Mouse (Mus musculus) kidney, postnatal 0 days (tissue): Measurements from ENCODE around the gene Bhmt. TPM values are rescaled to one million over a fixed set of nuclear protein-coding genes. Genes with fewer than 3 reads are reported as not detected.
"Not testable (repeated sequence)": the region's sequence is repeated elsewhere in the genome, so short reads cannot be mapped to it uniquely, and the experiment has no call there.

ENCODE experiments used
- ATAC-seq: fragments of 200-750 bp; cut with Nextera tagmentation; replicated peaks from 2 replicates; pipeline ENCODE4 v1.8.0; 2017; ENCODE audit warnings: low read depth, moderate number of reproducible peaks, moderate TSS enrichment, moderate library complexity; ENCODE audit not compliant: low FRiP score
- DNase-seq: peaks from one replicate; pipeline ENCODE4 v3.0.0-alpha.2; 2016; ENCODE audit warnings: low spot score
- H3K27ac ChIP-seq: fragments of 300-500 bp; sonication (generic); 2 replicates; pipeline ENCODE4 v1.5.1; 2014; ENCODE audit warnings: mild to moderate bottlenecking
- H3K27me3 ChIP-seq: fragments of 300-500 bp; sonication (generic); 2 replicates; pipeline ENCODE4 v1.6.1; 2014; ENCODE audit warnings: low read length, mixed read lengths; ENCODE audit not compliant: insufficient read depth
- H3K36me3 ChIP-seq: fragments of 300-500 bp; sonication (generic); 2 replicates; pipeline ENCODE4 v1.6.1; 2014; ENCODE audit warnings: low read length, mixed read lengths; ENCODE audit not compliant: insufficient read depth
- H3K4me1 ChIP-seq: fragments of 300-500 bp; sonication (generic); replicated peaks from 2 replicates; pipeline ENCODE4 v1.6.1; 2014; ENCODE audit warnings: antibody characterized with exemption, low read length, mixed read lengths; ENCODE audit not compliant: insufficient read depth
- H3K4me2 ChIP-seq: fragments of 300-500 bp; sonication (generic); 2 replicates; pipeline ENCODE4 v1.6.1; 2014; ENCODE audit warnings: mild to moderate bottlenecking, low read length, moderate library complexity, mixed read lengths
- H3K4me3 ChIP-seq: fragments of 300-500 bp; sonication (generic); replicated peaks from 2 replicates; pipeline ENCODE4 v1.5.1; 2014; ENCODE audit warnings: low read depth, low read length
- H3K9ac ChIP-seq: fragments of 300-500 bp; sonication (generic); 2 replicates; pipeline ENCODE4 v1.6.1; 2014; ENCODE audit warnings: low read depth, low read length
- H3K9me3 ChIP-seq: fragments of 300-500 bp; sonication (generic); replicated peaks from 2 replicates; pipeline ENCODE4 v1.6.1; 2016; ENCODE audit warnings: low read length, inconsistent platforms, mixed read lengths
- CTCF ChIP-seq: IDR thresholded peaks from 2 replicates; pipeline ENCODE4 v1.5.1; 2016; ENCODE audit warnings: antibody characterized with exemption, low read depth, mild to moderate bottlenecking, moderate library complexity
- WGBS: fragments of 180-500 bp; shearing (Covaris S2); extraction: QIAGEN DNeasy Blood & Tissue Kit; methylation state at CpG from one replicate; pipeline ENCODE4 v1.1.7; 2014; 5-methylcytosine and 5-hydroxymethylcytosine counted together
- polyA plus RNA-seq: library from polyadenylated mRNA; unstranded; fragments of >200 nt; fragmentation: Nextera tagmentation; extraction: Ambion mirVana; gene quantifications from 2 replicates; pipeline ENCODE4 v1.2.1, GENCODE M21; 2015

Gene Bhmt
- polyA plus RNA-seq, 1 experiment from 2014 or later = 0.43 TPM

GRCm38 (mm10) chr13:93601527-93601926 lies 36.2 kb downstream of the Bhmt start:
- 70% methylated on average over 11 of the region's 11 CpGs for WGBS
- ATAC-seq = no peak
- no peak overlapping the region for H3K4me3 ChIP-seq
- no peaks in the 10 kb centered on the region for H3K9me3 ChIP-seq
- TF ChIP-seq CTCF = no peak
- no peaks in the 10 kb centered on the region for H3K27me3 ChIP-seq
- 0 out of 2 replicates have a peak, but pooled peaks cover 4% of the 10 kb centered on the region for H3K4me1 ChIP-seq
- DNase-seq = no peak
- no peak overlapping the region for H3K4me2 ChIP-seq
- H3K9ac ChIP-seq = no peak overlapping the region
- no peaks in the 10 kb centered on the region for H3K36me3 ChIP-seq
- no peak overlapping the region for H3K27ac ChIP-seq

DNA sequence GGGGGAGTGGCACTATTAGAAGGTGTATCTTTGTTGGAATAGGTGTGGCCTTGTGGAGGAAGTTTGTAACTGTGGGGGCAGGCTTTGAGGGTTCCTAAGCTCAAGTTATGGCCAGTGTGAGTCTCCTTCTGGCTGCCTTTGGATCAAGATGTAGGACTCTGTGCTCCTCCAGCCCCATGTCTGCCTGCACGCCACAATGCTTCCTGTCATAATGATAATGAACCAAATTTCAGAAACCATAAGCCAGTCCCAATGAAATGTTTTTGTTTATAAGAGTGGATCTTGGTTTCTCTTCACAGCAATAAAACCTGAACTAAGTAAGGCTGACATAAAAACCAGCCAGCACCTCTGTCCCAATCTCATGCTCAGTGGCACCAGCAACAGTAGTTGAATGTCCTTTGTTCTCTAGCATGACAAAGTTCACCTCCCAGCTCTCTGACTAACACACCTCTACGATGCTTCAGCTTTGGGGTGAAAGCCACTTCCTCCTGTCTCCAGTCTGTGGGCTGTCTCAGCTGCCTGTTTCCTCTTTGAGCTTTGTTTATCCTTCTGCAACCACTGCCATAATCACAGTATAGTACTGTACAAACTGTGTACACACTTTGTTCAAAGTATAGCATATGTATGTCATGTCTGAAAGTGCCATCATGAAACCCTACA lies 44.6 kb downstream of the Bhmt start:
- H3K4me3 ChIP-seq = no peak overlapping the region
- H3K36me3 ChIP-seq = no peaks in the 10 kb centered on the region
- H3K27me3 ChIP-seq = no peaks in the 10 kb centered on the region
- H3K4me2 ChIP-seq = no peak overlapping the region
- H3K9ac ChIP-seq = no peak overlapping the region
- H3K4me1 ChIP-seq = no peaks in the 10 kb centered on the region
- 73% methylated on average over 2 of the region's 2 CpGs for WGBS
- H3K9me3 ChIP-seq = no peaks in the 10 kb centered on the region
- no peak for ATAC-seq
- no peak overlapping the region for H3K27ac ChIP-seq
- no peak for TF ChIP-seq CTCF
- DNase-seq = no peak

GRCm38 (mm10) chr13:93582526-93582925 lies 55.2 kb downstream of the Bhmt start:
- not testable (repeated sequence) for H3K27me3 ChIP-seq, H3K27ac ChIP-seq, H3K9me3 ChIP-seq, DNase-seq, H3K4me2 ChIP-seq, H3K4me1 ChIP-seq, H3K4me3 ChIP-seq, H3K36me3 ChIP-seq, H3K9ac ChIP-seq, ATAC-seq
- WGBS = 91% methylated on average over 9 of the region's 9 CpGs

GRCm38 (mm10) chr13:93580431-93580830 lies 57.3 kb downstream of the Bhmt start:
- H3K27me3 ChIP-seq = no peaks in the 10 kb centered on the region
- WGBS = 90% methylated on average over 5 of the region's 5 CpGs
- H3K4me1 ChIP-seq = no peaks in the 10 kb centered on the region
- H3K4me2 ChIP-seq = no peak overlapping the region
- TF ChIP-seq CTCF = no peak
- DNase-seq (no peak), ATAC-seq (no peak)
- H3K9me3 ChIP-seq = no peaks in the 10 kb centered on the region; the same call in 1 of the 2 replicates
- no peak overlapping the region for H3K4me3 ChIP-seq
- H3K9ac ChIP-seq = no peak overlapping the region
- no peaks in the 10 kb centered on the region for H3K36me3 ChIP-seq
- H3K27ac ChIP-seq = no peak overlapping the region

DNA sequence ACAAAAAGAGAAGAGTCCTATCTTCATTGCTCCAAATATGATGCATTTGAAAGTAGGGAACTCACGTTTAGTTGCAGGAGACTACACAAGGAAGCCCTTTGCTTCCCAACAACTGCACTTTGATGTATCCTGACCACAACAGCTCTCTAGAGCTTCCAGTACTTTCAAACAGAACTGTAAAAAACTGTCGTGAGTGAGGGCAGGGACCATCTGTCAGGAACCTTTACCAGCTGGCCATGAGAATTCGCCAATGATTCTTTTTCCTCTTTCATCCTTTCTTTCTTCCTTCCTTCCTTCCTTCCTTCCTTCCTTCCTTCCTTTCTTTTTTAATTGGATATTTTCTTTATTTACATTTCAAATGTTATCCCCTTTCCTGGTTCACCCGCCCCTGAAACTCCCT lies 68.1 kb downstream of the Bhmt start:
- no peaks in the 10 kb centered on the region for H3K4me1 ChIP-seq
- no peak for TF ChIP-seq CTCF
- H3K4me2 ChIP-seq = no peak overlapping the region
- no peak overlapping the region for H3K9ac ChIP-seq
- H3K36me3 ChIP-seq = no peaks in the 10 kb centered on the region
- ATAC-seq = no peak
- H3K27ac ChIP-seq = no peak overlapping the region
- DNase-seq = no peak
- WGBS = 55% methylated on average over 4 of the region's 4 CpGs
- no peak overlapping the region for H3K4me3 ChIP-seq
- H3K27me3 ChIP-seq = no peaks in the 10 kb centered on the region
- H3K9me3 ChIP-seq = no peaks in the 10 kb centered on the region

Other genes starting within 250 kb of the Bhmt start
- gene Jmy, start 138.2 kb downstream of the Bhmt start, polyA plus RNA-seq = 6.2 and 7.6 TPM in 2 replicates
- 23.0 and 24.3 TPM in 2 replicates for gene Bhmt2, start 36.3 kb upstream of the Bhmt start, polyA plus RNA-seq
- 5.9 and 6.7 TPM in 2 replicates for gene Dmgdh, start 36.5 kb upstream of the Bhmt start, polyA plus RNA-seq
- 11.4 and 11.9 TPM in 2 replicates for gene Arsb, start 133.7 kb upstream of the Bhmt start, polyA plus RNA-seq